Mouse (Mus musculus): ENCODE results near the gene Slc9a8.

Slc9a8 gene

DNA sequence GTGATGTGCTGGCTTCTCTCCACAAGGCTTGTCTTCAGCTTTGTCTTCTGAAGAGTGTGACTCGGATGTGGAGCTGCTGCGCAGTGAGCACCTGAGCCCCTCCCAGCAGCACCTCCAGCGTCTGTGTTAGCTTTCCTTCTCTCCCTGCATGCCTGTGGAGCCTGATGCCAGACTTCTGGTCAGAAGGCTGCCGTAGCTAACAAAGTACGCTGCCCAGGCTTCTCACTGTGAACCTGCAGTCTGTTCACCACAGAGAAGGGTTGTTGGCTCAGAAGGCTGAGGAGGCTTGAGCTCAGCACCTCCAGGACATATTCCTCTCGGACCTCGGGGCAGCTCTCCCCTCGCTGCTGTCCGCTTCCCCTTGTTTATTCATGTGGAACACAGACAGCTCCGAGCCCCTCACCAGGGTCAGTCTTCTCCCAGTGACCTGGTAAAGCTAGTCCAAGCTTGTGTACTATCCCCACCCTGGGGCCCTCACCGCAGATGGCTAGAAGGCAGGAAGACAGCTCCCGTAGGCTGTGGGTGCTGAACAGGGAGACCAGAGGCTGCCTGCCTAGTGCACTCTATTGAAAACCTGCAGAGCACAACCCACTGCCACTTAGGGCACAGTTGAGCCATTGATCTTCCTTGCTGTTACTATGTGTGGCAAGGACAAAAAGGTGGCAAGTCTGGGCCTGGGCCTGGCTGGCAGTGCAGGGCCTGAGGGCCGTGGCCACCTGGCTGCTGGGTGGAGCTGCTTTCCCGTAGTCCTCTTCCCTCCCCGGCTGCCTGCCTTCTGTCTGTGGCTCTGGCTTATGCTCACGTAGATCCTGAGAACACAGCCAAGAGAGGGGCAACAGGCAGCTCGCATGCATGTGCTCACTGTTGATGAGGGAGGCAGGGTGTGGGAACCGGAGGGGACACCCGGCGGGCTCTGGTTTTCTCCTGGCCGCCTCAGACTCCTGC lies 28.1 kb downstream of the Slc9a8 start:
- no peak for DNase-seq

GRCm38 (mm10) chr2:167450647-167451046 lies 29.1 kb downstream of the Slc9a8 start:
- DNase-seq: no peak

DNA sequence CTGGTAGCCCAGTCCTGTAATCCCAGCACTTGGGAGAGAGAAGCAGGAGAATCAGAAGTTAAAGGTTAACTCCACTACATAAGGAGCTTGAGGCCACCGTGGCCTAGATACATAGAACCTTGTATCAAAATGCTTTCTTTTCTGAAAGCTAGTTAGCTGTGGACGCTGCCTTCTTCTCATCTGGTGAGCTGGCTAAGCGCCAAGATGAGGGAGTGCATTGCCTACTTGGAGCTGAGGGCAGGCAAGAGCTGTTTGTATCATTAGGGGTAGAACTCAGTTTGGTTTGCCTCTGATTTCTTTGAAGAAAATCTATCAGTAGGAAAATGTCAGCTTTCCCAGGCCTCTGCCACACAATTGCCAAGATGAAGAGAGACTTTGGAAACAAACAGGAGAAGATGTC lies 32.3 kb downstream of the Slc9a8 start:
- no peak for DNase-seq

- DNase-seq: no peak
Observed at GRCm38 (mm10) chr2:167456361-167457020, 35.0 kb downstream of the Slc9a8 start.

GRCm38 (mm10) chr2:167457213-167457612 lies 35.7 kb downstream of the Slc9a8 start:
- no peak for DNase-seq

DNA sequence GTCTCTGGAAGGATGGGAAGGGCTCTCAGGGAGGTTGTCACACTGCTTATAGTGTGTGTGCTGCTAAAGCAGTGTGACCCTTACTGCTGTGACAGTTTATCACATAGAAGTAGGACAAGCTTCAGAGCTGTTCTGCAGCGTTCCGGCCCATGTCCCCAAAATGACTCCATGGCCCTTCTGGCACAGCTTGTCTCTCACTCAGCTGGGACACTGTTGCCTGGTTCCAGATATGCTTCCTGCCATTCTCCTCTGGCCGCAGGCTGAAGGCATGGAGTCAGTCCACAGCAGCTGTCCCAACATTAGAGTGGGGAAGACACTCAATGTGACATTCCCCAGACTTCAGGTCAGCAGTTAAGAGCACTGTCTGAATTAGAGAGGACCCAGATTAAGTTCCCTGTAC lies 37.0 kb downstream of the Slc9a8 start:
- no peak for DNase-seq

GRCm38 (mm10) chr2:167459071-167459865 lies 37.8 kb downstream of the Slc9a8 start:
- no peak for DNase-seq

- DNase-seq: peak in 1 of 2 experiments; percentile 21
Observed at GRCm38 (mm10) chr2:167462954-167463353, 41.4 kb downstream of the Slc9a8 start.

GRCm38 (mm10) chr2:167463802-167464201 lies 42.3 kb downstream of the Slc9a8 start:
- no peak for DNase-seq

DNA sequence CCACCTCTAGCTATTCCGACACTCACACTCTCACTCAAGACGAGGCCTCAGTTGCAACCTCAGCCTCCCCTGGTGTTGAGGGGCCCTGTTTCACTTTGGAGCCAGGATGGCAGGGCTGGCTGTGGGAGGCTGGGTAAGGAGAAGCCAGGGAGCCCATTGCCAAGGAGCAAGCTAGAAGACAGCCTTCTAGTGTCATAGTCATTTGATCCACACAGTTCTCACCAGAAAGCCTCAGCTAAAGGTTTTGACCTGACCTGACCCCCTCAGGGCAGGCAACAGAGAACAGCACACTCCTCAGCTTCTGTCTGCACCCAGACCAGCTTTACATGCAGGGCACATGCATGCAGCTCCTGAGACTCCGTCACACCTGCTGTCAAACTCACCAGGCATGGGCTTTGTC lies 44.4 kb downstream of the Slc9a8 start:
- DNase-seq: no peak

- no peak for DNase-seq
Observed at GRCm38 (mm10) chr2:167467214-167467613, 45.7 kb downstream of the Slc9a8 start.

GRCm38 (mm10) chr2:167468444-167468843 lies 46.9 kb downstream of the Slc9a8 start:
- no peak for DNase-seq

GRCm38 (mm10) chr2:167470611-167471010 lies 49.1 kb downstream of the Slc9a8 start:
- DNase-seq: no peak

DNA sequence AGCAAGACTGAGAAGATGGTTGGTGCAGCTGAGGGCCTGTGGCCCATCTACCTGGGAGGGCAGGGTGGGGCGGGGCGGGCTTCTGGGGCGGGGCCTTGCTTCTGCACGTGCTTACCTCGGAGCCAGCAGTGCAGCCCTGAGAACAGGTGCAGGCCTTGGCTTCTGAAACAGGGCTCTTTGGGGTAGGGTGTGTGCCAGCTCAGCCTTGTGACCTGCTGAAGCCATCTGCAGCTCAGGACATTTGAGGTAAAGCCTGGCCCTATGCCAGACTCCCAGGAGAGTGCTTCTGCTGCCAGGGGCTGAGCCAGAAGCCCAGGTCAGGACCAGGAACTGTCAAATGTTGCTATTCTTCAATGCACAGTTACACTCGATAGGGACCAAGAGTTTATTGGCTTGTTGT lies 50.1 kb downstream of the Slc9a8 start:
- no peak for DNase-seq

GRCm38 (mm10) chr2:167474218-167474617 lies 52.7 kb downstream of the Slc9a8 start:
- no peak for DNase-seq

GRCm38 (mm10) chr2:167475596-167475995 lies 54.1 kb downstream of the Slc9a8 start:
- no peak for DNase-seq

DNA sequence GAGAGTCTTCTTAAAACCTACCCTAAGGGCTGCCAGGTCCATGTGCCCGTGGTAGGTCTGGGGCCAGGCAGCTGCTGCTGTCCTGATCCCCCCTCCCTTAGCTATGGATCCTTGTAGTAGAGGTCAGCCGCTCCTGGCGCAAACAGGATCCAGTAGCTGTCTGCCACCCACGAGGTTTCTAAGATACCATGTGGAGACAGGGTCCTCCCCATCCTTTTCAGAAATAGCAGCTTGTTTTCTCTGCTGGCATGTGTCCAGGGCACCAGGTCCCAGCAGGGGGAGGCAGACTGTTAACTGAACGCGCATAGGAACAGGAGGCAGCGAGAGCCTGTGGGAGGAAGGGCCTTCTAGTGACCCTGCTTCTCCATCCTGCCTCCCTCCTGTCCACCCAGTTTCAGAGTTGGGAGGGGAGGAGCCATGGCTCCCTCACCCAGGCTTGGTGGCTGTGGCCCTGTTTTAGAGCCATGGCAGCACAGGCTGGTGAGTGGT lies 54.7 kb downstream of the Slc9a8 start:
- DNase-seq: no peak

DNA sequence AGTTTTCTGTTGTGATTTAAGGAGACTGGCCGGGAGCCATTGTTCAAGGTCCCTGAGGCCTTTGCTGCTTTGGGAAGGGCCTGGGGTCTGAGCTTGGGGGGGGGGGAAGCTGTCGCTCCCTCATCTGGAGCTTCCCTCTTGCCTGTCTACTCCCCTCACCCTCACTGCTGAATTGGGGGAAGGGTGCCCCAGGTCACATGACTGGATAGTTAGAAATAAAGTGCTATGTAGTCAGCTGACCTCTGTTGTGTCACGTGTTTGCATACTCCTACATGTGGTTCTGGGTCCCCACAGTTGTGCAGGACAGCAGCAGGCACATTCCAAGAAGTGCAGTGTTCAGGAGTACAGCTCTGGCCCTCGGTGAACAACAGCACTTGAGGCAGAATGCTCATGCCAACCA lies 55.2 kb downstream of the Slc9a8 start:
- no peak for DNase-seq

GRCm38 (mm10) chr2:167478128-167478527 lies 56.6 kb downstream of the Slc9a8 start:
- DNase-seq: no peak

DNA sequence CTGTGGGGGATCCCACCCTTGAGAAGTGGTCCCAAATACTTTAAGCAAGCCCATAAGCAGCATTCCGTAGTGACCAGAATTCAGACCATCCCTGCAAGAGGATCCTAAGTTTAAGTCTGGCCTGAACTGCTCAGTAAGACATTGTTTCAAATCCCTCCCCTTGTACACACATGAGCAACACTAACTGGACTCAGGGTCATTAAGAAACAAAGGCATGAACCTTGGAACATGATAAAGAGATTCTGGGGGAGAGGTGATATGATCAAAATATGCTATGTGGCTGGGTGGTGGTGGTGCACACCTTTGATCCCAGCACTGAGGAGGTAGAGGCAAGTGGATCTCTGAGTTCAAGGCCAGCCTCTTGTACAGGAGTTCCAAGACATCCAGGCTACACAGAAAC lies 58.0 kb downstream of the Slc9a8 start:
- DNase-seq: no peak

- DNase-seq: no peak
Observed at GRCm38 (mm10) chr2:167482681-167483080, 61.2 kb downstream of the Slc9a8 start.

- DNase-seq: no peak
Observed at GRCm38 (mm10) chr2:167483081-167483826, 61.7 kb downstream of the Slc9a8 start.

Measured in thymus, adult 18-20 months (tissue).